Mouse (Mus musculus) cerebellum, adult 2 months (tissue): Measurements from ENCODE around the gene Tmem104.

Experiments used
- CTCF ChIP-seq: fragments of 200-500 bp; IDR thresholded peaks from 2 replicates; pipeline ENCODE4 v1.5.1; 2011; ENCODE audit warnings: low read depth, mild to moderate bottlenecking, control low read depth, low read length, moderate library complexity, borderline replicate concordance; ENCODE audit not compliant: insufficient read depth
- POLR2A ChIP-seq: fragments of 200-500 bp; IDR thresholded peaks from 2 replicates; pipeline ENCODE4 v1.6.1; 2011; ENCODE audit warnings: low read length, control low read depth, borderline replicate concordance; ENCODE audit not compliant: insufficient read depth

GRCm38 (mm10) chr11:115192180-115192579, 4.9 kb downstream of the Tmem104 start:
- TF ChIP-seq POLR2A: no peak
- no peak for TF ChIP-seq CTCF
